Mouse (Mus musculus): Measurements from ENCODE around the gene Arhgef40.

The Arhgef40 gene

GRCm38 (mm10) chr14:51984247-51985231 is at the start of gene Arhgef40:
Gene Arhgef40 (plus strand): TSS chr14:51984719.
- DNase-seq (ENCODE audit: low spot score in 2 of 2), result peak; percentile 62 to 69

DNA sequence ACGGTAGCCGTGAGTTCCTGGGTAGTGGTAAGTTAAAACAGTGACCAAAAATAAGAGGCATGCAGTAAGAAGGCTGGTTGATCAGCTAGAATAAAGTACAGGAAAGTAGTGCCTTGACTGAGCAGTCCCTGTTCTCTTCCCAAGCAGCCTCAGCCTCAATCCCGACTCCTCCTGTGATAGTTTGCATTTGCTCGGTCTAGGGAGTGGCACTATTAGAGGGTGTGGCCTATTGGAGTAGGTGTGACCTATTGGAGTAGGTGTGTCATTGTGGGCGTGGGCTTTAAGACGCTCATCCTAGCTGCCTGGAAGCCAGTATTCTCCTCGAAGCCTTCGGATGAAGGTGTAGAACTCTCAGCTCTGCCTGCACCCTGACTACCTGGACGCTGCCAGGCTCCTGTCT is 45.5 kb upstream of the Arhgef40 start:
- DNase-seq (ENCODE audit: low spot score in 2 of 2), result no peak

DNA sequence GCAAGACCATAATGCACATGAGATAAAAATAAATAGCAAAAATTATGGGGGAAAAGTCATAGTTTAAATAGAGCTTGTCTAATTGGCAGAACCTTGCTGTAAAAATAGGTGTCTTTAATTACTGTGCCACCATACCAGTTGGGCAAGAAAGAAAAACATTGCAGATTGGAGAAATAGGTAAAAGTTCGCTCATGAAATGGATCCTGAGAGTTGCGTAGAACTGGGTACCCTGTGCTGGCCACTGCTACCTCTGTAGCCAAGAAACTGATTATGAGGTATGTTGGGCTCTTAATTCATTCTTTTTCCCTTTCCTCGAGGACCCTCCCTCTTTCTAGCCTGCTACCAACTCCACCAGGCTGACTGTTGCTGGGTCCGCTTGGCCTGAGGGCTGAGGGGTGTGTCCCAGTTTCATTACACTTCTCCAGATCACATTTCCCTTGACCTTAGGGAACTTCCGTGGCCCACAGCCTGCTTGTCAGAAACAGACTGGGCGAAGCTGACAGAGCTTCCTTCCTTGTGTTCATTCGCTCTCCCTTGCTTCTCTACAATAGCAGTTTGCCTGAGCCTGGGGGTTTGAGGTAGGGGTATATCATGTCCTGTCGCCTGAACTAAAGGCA is 43.5 kb upstream of the Arhgef40 start:
- DNase-seq (ENCODE audit: low spot score in 2 of 2), result peak in 1 of 2 experiments; percentile 44

- no peak for DNase-seq (ENCODE audit: low spot score in 2 of 2)
Observed at GRCm38 (mm10) chr14:51941577-51941976, 42.9 kb upstream of the Arhgef40 start.

- DNase-seq (ENCODE audit: low spot score in 2 of 2), result no peak
Observed at GRCm38 (mm10) chr14:51942236-51942635, 42.3 kb upstream of the Arhgef40 start.

DNA sequence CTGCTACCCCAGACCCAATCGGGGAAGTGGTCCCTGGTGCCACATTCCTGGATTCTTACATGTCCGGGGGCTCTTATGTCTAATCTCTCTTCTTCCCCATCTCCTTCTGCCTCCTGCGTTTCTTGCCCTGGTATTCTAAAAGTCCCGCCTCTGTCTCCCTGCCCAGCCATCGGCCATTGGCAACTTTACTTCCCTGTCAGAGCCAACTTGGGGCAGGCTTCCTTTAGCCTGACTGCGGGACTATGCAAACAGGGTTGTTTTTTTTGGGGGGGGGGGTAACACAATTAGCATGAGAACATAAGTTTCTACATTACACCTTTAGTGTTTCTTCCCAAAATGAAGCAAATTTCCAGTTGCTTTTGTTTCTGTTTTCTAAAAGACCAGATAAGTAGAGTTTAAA is 41.2 kb upstream of the Arhgef40 start:
- DNase-seq (ENCODE audit: low spot score in 2 of 2), result no peak

GRCm38 (mm10) chr14:51960316-51960715 is 24.2 kb upstream of the Arhgef40 start:
- DNase-seq (ENCODE audit: low spot score in 2 of 2), result no peak

DNA sequence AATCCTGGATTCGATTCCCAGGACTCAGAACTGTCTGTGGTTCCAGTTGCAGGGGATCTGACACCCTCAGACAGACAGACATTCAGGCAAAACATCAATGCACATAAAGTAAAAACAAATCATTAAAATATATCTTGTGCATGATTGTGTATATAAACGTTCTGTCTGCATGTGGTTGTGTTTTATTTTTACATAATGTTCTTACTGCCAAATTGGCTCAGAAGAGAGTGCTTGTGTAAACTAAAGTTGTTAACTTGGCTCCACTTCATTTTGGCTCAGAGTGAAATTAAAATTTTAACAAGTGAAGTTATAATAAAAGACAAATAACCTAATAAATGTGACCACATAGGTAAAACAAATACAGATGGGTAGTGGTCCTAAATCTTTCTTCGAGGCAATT is 17.1 kb upstream of the Arhgef40 start:
- no peak for DNase-seq (ENCODE audit: low spot score in 2 of 2)

GRCm38 (mm10) chr14:51979252-51979651 is 5.3 kb upstream of the Arhgef40 start:
- no peak for DNase-seq (ENCODE audit: low spot score in 2 of 2)

DNA sequence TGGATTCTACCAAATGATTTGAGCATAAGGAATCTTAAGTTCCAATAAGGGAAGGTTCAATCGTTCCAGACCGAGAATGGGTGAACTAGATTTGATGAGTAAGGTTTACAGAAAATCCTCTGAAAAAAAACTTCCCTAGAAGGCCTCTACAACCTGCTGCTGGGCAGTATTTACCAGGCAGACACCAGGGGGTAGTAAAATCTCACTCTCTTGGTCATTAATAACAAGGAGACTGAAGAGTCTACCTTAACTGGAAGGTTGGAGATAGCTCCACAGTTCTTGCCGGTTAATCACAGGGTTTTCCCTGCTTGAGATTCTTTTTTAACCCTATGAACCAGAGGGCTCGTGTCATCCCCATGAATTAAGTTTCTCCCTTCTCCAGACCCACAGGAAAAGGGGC is 1.3 kb upstream of the Arhgef40 start:
- DNase-seq (ENCODE audit: low spot score in 2 of 2), result no peak

GRCm38 (mm10) chr14:51983855-51984246 is 668 bp upstream of the Arhgef40 start:
- no peak for DNase-seq (ENCODE audit: low spot score in 2 of 2)

- DNase-seq (ENCODE audit: low spot score in 2 of 2), result peak; percentile 57 to 80
Observed at GRCm38 (mm10) chr14:51985301-51986152, 1.0 kb downstream of the Arhgef40 start.

DNA sequence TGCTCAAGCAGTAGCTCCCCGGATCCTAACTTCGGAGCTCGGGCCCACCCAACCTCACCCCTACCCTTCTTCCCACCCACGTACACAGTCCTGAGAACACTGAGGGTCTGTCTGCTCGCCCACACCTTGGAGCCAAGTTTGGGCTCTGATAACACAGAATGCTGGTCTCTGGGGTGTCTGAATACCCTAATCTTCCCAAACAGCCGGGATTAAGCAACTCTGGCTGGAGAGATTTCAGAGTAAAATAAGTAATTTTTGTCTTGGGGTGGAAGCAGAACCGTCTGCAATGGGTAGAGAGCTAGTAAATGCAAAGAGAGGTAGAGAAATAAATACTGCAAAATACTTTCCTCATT is 1.6 kb downstream of the Arhgef40 start:
- DNase-seq (ENCODE audit: low spot score in 2 of 2), result no peak

DNA sequence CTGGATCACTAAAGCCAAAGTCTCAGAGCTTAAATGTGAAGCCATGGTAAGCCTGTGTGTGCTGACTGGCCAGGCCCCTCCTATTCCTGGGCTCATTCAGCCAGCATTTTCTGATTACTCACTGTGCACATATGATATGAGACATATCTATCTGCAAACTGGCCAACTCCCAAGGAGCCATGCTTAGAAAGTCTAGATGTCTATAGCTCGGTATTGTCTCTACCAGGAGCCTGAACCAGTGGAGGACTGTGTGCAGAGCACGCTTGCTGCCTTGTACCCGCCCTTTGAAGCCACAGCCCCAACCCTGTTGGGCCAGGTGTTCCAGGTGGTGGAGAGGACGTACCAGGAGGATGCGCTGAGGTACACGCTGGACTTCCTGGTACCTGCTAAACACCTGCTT is 2.7 kb downstream of the Arhgef40 start:
- no peak for DNase-seq (ENCODE audit: low spot score in 2 of 2)

GRCm38 (mm10) chr14:51988731-51989130 is 4.2 kb downstream of the Arhgef40 start:
- DNase-seq (ENCODE audit: low spot score in 2 of 2), result no peak

DNA sequence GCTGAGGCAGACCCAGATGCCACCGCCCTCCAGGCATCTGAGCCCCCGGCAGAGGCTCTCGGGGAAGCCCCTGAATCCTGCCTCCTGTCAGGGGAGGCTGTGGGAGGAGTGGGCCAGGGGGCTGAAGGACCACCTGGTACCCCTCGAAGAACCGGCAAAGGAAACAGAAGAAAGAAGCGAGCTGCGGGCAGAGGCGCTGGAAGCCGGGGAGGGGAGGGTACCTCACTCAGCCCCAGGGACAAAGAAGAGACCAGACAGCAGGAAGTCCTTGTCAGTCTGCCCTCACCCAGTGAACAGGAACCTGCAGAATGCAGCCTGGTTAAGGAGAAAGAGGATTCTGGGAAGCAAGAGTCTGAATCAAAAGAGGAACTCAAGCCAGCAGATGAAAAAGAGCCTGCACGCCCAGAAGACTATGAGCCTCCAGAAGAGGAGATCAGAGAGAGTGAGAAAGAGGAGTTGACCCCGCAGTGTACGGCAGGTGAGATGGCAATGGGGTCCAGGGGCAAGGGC is 5.0 kb downstream of the Arhgef40 start:
- no peak for DNase-seq (ENCODE audit: low spot score in 2 of 2)

GRCm38 (mm10) chr14:51994453-51994852 is 9.9 kb downstream of the Arhgef40 start:
- DNase-seq (ENCODE audit: low spot score in 2 of 2), result no peak

DNA sequence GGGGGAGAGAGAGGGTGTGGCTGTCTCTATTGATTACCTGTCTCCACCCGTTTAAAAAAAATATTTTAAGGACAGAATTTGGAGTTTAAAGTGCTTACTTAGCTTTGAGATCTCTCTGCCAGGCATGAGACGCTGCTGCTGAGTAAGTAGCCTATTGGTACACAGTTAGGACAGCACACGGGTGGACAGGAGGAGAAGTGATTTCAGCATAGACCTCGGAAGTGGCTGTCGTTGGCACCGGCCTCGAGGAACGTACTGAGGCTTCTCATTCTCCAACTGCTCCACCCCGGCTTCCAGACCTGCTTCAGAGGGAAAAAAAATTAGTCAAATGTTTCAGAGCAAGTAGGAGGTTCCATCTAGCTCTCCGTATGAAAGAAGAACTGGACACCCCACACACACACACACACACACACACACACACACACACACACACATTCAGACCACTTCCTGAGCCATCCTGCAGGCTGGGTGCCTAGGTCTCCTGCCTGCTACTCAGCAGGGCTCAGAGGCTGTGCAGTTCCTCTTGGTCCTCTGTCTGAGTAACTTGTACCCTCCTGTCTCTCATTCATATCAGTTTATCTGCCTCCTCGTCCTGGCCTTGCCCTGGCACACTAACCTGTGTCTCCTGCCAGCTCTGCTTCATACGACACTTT is 10.8 kb downstream of the Arhgef40 start:
- DNase-seq (ENCODE audit: low spot score in 2 of 2), result no peak

GRCm38 (mm10) chr14:51996231-51996841 is 11.8 kb downstream of the Arhgef40 start:
- DNase-seq (ENCODE audit: low spot score in 2 of 2), result no peak

DNA sequence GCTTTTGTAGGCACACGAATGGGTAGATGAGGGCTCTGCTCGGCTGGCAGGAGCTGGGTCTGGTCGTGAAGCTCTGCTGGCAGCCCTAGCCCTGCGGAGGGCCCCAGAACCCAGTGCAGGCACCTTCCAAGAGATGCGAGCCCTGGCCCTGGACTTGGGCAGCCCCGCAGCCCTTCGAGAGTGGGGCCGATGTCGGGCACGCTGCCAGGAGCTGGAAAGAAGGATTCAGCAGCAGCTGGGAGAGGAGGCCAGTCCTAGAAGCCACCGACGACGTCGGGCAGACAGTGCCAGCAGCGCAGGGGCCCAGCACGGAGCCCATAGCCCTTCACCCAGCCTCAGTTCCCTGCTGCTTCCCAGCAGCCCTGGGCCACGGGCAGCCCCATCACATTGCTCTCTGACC is 12.3 kb downstream of the Arhgef40 start:
- DNase-seq (ENCODE audit: low spot score in 2 of 2), result no peak

GRCm38 (mm10) chr14:51997483-51997882 is 13.0 kb downstream of the Arhgef40 start:
- DNase-seq (ENCODE audit: low spot score in 2 of 2), result no peak
